Mouse (Mus musculus) cerebellum, adult 18-20 months (tissue): ENCODE results near the gene Slc17a1.
A peak's percentile ranks its signal among the peaks of the same experiment; 100 is the strongest.

ENCODE experiments used
- DNase-seq, 2 experiments: peaks; one replicate each; pipeline ENCODE4 v3.0.0; 2021

Gene Slc17a1

GRCm38 (mm10) chr13:23892592-23893268 lies 25.2 kb downstream of the Slc17a1 start:
- no peak for DNase-seq

GRCm38 (mm10) chr13:23893269-23893593 lies 25.7 kb downstream of the Slc17a1 start:
- DNase-seq: no peak

- DNase-seq: no peak
Measured at GRCm38 (mm10) chr13:23898242-23898641, 30.7 kb downstream of the Slc17a1 start.

- DNase-seq: no peak
Measured at GRCm38 (mm10) chr13:23906906-23907305, 39.4 kb downstream of the Slc17a1 start.

GRCm38 (mm10) chr13:23910121-23910520 lies 42.6 kb downstream of the Slc17a1 start:
- DNase-seq: no peak

- no peak for DNase-seq
Measured at GRCm38 (mm10) chr13:23911335-23911734, 43.8 kb downstream of the Slc17a1 start.

- no peak for DNase-seq
Measured at GRCm38 (mm10) chr13:23913791-23914306, 46.3 kb downstream of the Slc17a1 start.

- no peak for DNase-seq
Measured at GRCm38 (mm10) chr13:23914376-23915167, 47.0 kb downstream of the Slc17a1 start, which contains the start of gene Slc17a4. Gene Slc17a4, minus strand, starts transcription at chr13:23915009.

- DNase-seq: no peak
Measured at GRCm38 (mm10) chr13:23916132-23916531, 48.6 kb downstream of the Slc17a1 start.

GRCm38 (mm10) chr13:23917674-23918073 lies 50.1 kb downstream of the Slc17a1 start:
- no peak for DNase-seq

GRCm38 (mm10) chr13:23925792-23926191 lies 58.2 kb downstream of the Slc17a1 start:
- no peak for DNase-seq

- DNase-seq: no peak
Measured at GRCm38 (mm10) chr13:23928637-23929036, 61.1 kb downstream of the Slc17a1 start.

GRCm38 (mm10) chr13:23930461-23930860 lies 62.9 kb downstream of the Slc17a1 start:
- no peak for DNase-seq

- DNase-seq: no peak
Measured at GRCm38 (mm10) chr13:23930904-23931303, 63.4 kb downstream of the Slc17a1 start.

GRCm38 (mm10) chr13:23933421-23934210 lies 66.1 kb downstream of the Slc17a1 start, which contains the start of gene Hist1h2ba:
Gene Hist1h2ba, minus strand, starts transcription at chr13:23934156.
- DNase-seq: no peak

- no peak for DNase-seq
Measured at GRCm38 (mm10) chr13:23934211-23934520, 66.6 kb downstream of the Slc17a1 start, which contains the start of gene Hist1h2aa. Gene Hist1h2aa, plus strand, starts transcription at chr13:23934462.

GRCm38 (mm10) chr13:23938699-23939098 lies 71.1 kb downstream of the Slc17a1 start:
- DNase-seq: peak; percentile 32 to 35

- DNase-seq: no peak
Measured at GRCm38 (mm10) chr13:23940291-23940690, 72.7 kb downstream of the Slc17a1 start.

GRCm38 (mm10) chr13:23942861-23943260 lies 75.3 kb downstream of the Slc17a1 start:
- DNase-seq: no peak
